Mouse (Mus musculus) kidney, adult 2 months (tissue): ENCODE data around the gene Egflam. TPM values are rescaled to one million over a fixed set of nuclear protein-coding genes. Genes with fewer than 3 reads are reported as not detected.
A peak's percentile ranks its signal among the peaks of the same experiment; 100 is the strongest.

Source experiments
- DNase-seq: peaks from one replicate; pipeline ENCODE4 v3.0.0; 2021
- H3K27ac ChIP-seq: fragments of 200-500 bp; 2 replicates; pipeline ENCODE4 v1.5.1; 2012; ENCODE audit warnings: low read depth, low read length, control low read depth, inconsistent platforms; ENCODE audit not compliant: insufficient read depth
- H3K27me3 ChIP-seq: fragments of 200-500 bp; replicated peaks from 2 replicates; pipeline ENCODE4 v1.6.1; 2012; ENCODE audit warnings: mild to moderate bottlenecking, moderate library complexity, low read length, inconsistent platforms; ENCODE audit not compliant: control insufficient read depth, insufficient read depth
- H3K36me3 ChIP-seq: fragments of 200-500 bp; 2 replicates; pipeline ENCODE4 v1.6.1; 2012; ENCODE audit warnings: mild to moderate bottlenecking, moderate library complexity, low read length, inconsistent platforms; ENCODE audit not compliant: control insufficient read depth, insufficient read depth
- H3K4me1 ChIP-seq: fragments of 200-500 bp; 2 replicates; pipeline ENCODE4 v1.6.1; 2011; ENCODE audit warnings: low read length; ENCODE audit not compliant: control insufficient read depth, insufficient read depth
- H3K4me3 ChIP-seq: fragments of 200-500 bp; 2 replicates; pipeline ENCODE4 v1.5.1; 2011; ENCODE audit warnings: mild to moderate bottlenecking, low read depth, low read length, control low read depth; ENCODE audit not compliant: insufficient read depth
- CTCF ChIP-seq: fragments of 200-500 bp; conservative IDR thresholded peaks from 2 replicates; pipeline ENCODE4 v1.5.1; 2011; ENCODE audit warnings: low read depth, mild to moderate bottlenecking, control low read depth, low read length, moderate library complexity, mixed read lengths; ENCODE audit not compliant: insufficient read depth, insufficient read length
- POLR2A ChIP-seq: fragments of 200-500 bp; IDR thresholded peaks from one replicate; pipeline ENCODE4 v1.6.1; 2011; ENCODE audit warnings: low read depth, low read length, control low read depth
- WGBS: fragments of 180-500 bp; shearing (Covaris S2); methylation state at CpG from one replicate; pipeline ENCODE4 v1.1.7; 2018; 5-methylcytosine and 5-hydroxymethylcytosine counted together
- polyA plus RNA-seq: library from polyadenylated mRNA; depleted of rRNA; stranded (reverse); fragments of >200 nt; gene quantifications from 2 replicates; pipeline ENCODE4 v1.2.3, GENCODE M21; 2012

Egflam gene
- polyA plus RNA-seq, 1 experiment: 6.8 TPM

GRCm38 (mm10) chr15:7398609-7399540 lies 680 bp upstream of the Egflam start:
- WGBS: 11% methylated on average over 17 of the region's 17 CpGs
- no peak overlapping the region; the same call in 1 of the 2 replicates for H3K27ac ChIP-seq
- H3K4me1 ChIP-seq: no peaks in the 10 kb centered on the region
- TF ChIP-seq POLR2A: no peak
- no peak for TF ChIP-seq CTCF
- H3K36me3 ChIP-seq: no peaks in the 10 kb centered on the region
- DNase-seq: peak; percentile 18
- peaks cover 2% of the 10 kb centered on the region; the same call in 1 of the 2 replicates for H3K27me3 ChIP-seq
- H3K4me3 ChIP-seq: peak overlapping the region; percentile 63

- DNase-seq: no peak
- Histone ChIP-seq H3K27ac (no peak overlapping the region), H3K4me1 (no peaks in the 10 kb centered on the region), H3K36me3 (no peaks in the 10 kb centered on the region), H3K4me3 (peak overlapping the region; percentile 63), H3K27me3 (peaks cover 2% of the 10 kb centered on the region; the same call in 1 of the 2 replicates)
- TF ChIP-seq POLR2A (no peak), CTCF (no peak)
- 5% methylated on average over 8 of the region's 8 CpGs for WGBS
Observed at GRCm38 (mm10) chr15:7397446-7397817, 763 bp downstream of the Egflam start.

GRCm38 (mm10) chr15:7383349-7383748 lies 14.8 kb downstream of the Egflam start:
- WGBS: 73% methylated on average over 4 of the region's 4 CpGs
- Histone ChIP-seq H3K27me3 (no peaks in the 10 kb centered on the region), H3K4me3 (no peak overlapping the region), H3K27ac (no peak overlapping the region), H3K36me3 (no peaks in the 10 kb centered on the region), H3K4me1 (no peaks in the 10 kb centered on the region)
- TF ChIP-seq POLR2A (no peak), CTCF (no peak)
- peak; percentile 35 for DNase-seq

- 28% methylated on average over 10 of the region's 10 CpGs for WGBS
- Histone ChIP-seq H3K27ac (no peak overlapping the region), H3K36me3 (no peaks in the 10 kb centered on the region), H3K4me1 (no peaks in the 10 kb centered on the region), H3K27me3 (no peaks in the 10 kb centered on the region), H3K4me3 (no peak overlapping the region)
- TF ChIP-seq POLR2A: no peak
- no peak for TF ChIP-seq CTCF
- DNase-seq: no peak
Observed at GRCm38 (mm10) chr15:7382457-7382856, 15.7 kb downstream of the Egflam start.

- Histone ChIP-seq H3K36me3 (no peaks in the 10 kb centered on the region), H3K27me3 (no peaks in the 10 kb centered on the region), H3K4me1 (no peaks in the 10 kb centered on the region), H3K4me3 (no peak overlapping the region), H3K27ac (no peak overlapping the region)
- TF ChIP-seq POLR2A (no peak), CTCF (no peak)
- peak; percentile 64 for DNase-seq
- WGBS: 73% methylated on average over 1 of the region's 1 CpGs
Observed at GRCm38 (mm10) chr15:7352635-7353051, 45.6 kb downstream of the Egflam start.

- H3K4me1 ChIP-seq: no peaks in the 10 kb centered on the region
- H3K36me3 ChIP-seq: no peaks in the 10 kb centered on the region
- no peaks in the 10 kb centered on the region for H3K27me3 ChIP-seq
- no peak for DNase-seq
- TF ChIP-seq CTCF (no peak), POLR2A (no peak)
- no peak overlapping the region for H3K4me3 ChIP-seq
- H3K27ac ChIP-seq: no peak overlapping the region
- WGBS: 59% methylated on average over 5 of the region's 5 CpGs
Observed at GRCm38 (mm10) chr15:7340703-7341309, 57.4 kb downstream of the Egflam start.

GRCm38 (mm10) chr15:7334517-7335298 lies 63.5 kb downstream of the Egflam start:
- TF ChIP-seq POLR2A (no peak), CTCF (no peak)
- no peaks in the 10 kb centered on the region for H3K27me3 ChIP-seq
- DNase-seq: no peak
- no peak overlapping the region for H3K27ac ChIP-seq
- 83% methylated on average over 11 of the region's 11 CpGs for WGBS
- no peaks in the 10 kb centered on the region for H3K36me3 ChIP-seq
- H3K4me1 ChIP-seq: no peaks in the 10 kb centered on the region
- H3K4me3 ChIP-seq: no peak overlapping the region
